Mouse (Mus musculus): ENCODE measurements around the gene Neurod4. TPM values are rescaled to one million over a fixed set of nuclear protein-coding genes. Genes with fewer than 3 reads are reported as not detected.
"Not testable (repeated sequence)": the region's sequence is repeated elsewhere in the genome, so short reads cannot be mapped to it uniquely, and the experiment has no call there.

The Neurod4 gene
- 1 to 10 TPM in 1 of 2 experiments, under 1 TPM in 1; 0.33 to 1.7 TPM for total RNA-seq (2021)
- long read RNA-seq, experiment 1, partial matches to known transcripts, result 0 of 1 reads
- long read RNA-seq, experiment 1, other reads (novel, unspliced or antisense), result 0 of 1 reads
- long read RNA-seq, experiment 2, result 0 reads

DNA sequence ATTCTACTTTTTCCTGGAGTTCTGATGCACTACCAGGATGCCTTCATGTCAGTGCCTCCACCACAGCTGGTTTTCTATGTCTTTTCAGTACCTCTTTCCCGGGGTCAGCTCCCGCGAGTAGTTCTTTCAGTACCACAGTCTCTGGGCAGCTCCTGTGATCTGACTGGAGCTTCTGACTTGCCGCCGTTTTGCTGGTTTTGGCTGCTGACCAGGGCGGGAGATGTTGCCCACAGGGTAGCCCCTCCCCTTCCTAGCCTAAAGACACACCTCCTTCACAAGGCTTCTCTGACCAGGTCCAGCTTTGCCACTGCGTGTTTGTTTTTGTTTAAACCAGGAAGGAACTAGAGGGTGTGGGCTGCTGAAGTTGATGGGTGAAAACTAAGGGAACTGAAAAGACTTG, at the start of gene Neurod4:
Neurod4 (minus strand) TSS at position 175 of the 400 bp plus-strand sequence.
- no peak for DNase-seq (ENCODE audit: low spot score in 2 of 2)

DNA sequence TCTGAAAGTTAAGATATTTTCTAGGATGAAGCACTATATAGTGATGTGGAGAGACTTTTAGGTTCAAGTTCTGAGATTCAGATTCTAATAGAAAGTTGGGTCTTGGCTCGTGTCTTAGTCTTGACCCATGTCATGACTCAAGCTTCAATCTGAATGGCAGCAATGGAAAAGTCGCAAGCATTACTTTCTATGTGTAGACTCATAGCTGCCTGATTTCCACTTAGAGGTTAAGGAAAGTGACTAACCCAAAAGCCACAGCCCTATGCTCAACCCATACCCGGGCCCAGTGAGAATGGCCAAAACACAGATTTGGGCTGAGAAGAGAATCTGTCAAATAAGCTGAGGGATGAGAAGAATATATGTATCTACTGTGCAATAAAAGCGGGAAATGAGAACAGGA, 44.2 kb upstream of the Neurod4 start:
- no peak for DNase-seq (ENCODE audit: low spot score in 2 of 2)

DNA sequence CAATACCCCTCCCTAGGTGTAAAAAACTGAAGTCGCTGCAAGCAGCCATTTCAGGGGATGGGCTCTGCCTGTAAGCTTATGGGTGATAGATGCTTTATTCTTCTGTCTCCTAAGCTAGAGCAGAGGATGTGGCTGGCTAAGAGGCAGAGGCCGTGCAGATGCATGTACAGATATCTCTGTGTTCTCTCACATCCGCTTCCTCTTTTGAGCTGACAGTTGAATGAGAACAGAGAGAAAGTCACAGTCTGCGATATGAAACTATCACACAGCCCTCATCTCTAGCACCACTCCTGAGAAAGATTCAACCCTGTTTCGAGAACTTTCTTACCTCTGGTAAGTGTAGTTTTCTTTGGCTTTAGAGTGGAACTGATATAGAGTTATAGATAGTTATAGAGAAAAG, 42.6 kb upstream of the Neurod4 start, which contains the start of gene Tespa1:
Tespa1 (plus strand) TSS at position 234 of the 400 bp plus-strand sequence.
- DNase-seq (ENCODE audit: low spot score in 2 of 2), result no peak

DNA sequence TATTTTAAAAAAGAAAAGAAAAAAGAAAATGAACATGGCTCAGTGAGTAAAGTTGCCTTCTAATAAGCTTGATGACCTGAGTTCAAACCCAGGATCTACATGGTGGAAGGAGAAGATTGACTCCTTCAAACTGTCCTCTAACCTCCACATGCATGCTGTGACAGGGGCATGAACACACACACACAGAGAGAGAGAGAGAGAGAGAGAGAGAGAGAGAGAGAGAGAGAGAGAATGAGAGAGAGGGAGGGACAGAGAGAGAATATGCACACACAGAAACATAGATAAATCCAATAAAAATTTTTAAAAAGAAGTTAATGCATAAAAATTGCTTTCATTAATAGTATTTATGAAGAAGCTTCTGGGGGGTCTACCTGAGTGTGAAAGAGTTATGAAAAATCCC, 42.0 kb upstream of the Neurod4 start:
- no peak for DNase-seq (ENCODE audit: low spot score in 2 of 2)

DNA sequence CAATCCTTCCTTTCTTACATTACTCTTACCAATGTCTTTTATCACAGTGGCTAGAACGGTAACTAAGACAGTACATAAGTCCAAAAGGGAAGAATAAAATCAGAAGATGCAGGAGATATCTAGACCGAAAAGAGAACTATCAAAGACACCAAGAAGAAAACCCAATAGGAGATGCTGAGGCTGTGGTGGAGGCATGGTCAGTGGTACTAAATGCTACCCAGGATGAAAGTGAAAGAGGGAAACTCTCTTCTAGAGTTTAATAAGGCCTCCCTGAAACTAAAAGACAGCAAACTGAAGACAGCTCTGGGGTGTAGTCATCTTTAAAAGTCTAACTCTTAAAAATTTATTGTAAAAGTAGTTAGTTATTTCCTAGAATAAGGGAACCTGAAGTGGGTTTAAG, 40.7 kb upstream of the Neurod4 start:
- DNase-seq (ENCODE audit: low spot score in 2 of 2), result no peak

DNA sequence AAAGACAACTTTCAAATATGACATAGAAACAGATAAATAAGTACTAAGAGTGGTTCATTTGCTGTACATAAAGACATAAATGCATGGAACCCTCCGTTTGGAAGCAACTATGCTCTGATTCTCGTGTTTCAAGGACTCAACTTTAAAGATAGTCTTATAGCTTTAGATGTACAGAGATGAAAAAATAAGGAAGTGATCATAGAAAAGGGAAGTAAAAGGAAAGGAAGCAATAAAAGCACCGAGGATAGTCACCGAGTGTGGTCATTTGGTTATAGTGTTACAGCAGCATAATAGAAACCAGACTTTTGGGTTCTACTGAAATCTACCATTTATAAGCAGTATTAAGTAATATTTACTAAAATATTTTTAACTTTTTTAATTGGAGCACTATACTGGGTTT, 38.7 kb upstream of the Neurod4 start:
- no peak for DNase-seq (ENCODE audit: low spot score in 2 of 2)

DNA sequence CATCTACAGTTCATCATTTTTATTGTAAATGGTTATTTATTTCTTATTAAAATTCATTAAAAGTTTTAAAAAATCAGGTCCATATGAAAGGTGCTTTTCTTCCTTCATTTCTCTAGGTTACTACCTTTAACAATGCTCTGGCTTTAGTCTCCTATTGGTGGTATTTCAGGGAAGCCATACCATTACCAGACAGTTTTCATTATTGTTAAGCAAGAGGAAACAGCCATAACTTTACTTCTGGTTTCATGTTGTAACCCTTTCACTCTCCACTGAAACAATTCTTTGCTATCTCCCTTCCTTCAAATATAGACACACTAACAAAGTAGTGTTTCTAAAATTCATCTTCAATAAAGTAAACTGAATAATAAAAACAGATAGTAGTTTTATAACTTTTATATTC, 35.8 kb upstream of the Neurod4 start:
- no peak for DNase-seq (ENCODE audit: low spot score in 2 of 2)

DNA sequence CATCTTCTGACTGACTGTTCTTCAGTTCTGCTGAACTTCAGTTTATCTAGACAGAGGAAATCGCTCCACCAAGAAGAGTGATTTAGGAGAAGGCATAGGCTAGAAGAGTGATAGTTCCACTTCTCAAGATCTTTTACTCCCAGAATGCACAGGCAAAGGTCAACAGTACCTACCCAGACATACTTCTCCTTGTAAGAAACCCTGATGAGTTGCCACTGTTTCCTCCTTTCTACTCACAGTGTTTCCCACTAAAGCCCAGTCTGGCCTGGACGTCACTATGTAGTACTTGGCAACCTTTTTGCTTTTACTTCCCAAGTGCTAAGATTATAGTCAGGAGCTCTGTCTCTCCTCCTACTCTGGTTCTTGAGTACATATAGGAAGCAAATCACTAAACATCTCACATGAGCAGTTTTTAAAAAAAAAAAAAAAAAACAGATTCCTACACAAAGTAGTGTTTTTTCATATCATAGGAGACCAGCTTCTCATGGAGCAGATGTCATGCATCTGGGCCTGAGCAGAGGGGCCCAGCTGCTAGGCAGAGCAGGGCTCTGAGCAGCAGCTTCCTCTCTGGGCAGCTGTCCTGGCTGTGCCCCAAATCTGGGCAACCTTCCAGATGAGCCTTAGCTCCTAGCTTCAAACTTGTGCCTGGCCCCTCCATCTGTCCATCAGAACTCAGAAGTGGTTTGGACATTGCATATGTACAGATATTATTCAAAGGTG, 34.2 kb upstream of the Neurod4 start:
- no peak for DNase-seq (ENCODE audit: low spot score in 2 of 2)

DNA sequence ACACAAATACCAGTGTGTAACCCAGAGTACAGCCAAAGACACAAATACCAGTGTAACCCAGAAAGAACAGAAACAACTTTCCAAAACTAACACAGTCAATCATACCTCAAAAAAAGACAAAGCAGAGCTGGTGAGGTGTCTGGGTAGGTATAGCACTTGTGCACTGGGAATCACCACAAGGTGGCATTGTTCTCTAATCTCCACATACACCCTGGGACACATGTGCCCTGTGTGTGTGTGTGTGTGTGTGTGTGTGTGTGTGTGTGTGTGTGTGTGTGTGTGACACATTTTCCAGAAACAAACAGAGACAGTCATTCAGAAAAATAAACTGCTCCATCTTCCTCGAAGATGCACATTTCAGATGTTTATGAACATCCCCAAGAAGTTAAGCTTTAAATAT, 33.5 kb upstream of the Neurod4 start:
- DNase-seq (ENCODE audit: low spot score in 2 of 2), result no peak

DNA sequence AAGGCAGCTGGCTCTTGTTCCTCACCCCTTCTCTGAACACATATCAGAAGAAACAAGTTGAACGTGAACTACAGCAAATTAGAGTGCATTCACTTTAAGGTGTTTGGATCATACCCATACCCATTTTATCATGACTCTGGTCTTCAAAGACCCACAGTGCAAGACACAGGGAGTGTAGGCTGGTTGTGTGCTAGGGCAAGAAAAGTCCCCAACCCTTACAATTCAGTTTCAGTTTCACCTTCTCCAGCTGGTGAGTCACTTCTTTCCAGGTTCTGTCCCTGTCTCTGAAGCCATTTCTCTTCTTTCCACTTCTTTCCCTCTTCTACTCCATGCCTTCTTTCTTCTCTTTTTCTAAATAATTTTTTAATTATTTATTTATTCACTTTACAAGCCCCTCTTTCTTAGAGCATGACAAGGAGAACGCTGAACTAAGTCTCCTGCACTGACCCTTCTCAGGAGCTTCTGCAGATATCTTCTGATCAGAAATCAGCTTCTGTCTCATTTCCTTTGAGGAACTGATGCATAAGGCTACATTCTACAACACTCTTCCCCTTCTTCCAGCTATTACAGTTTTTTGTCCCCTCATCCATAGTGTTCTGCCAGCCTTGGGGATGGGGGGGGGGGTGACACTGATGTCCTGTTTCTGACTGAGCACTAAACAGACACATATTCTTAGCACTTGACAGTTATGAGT, 31.6 kb upstream of the Neurod4 start:
- DNase-seq (ENCODE audit: low spot score in 2 of 2), result no peak

DNA sequence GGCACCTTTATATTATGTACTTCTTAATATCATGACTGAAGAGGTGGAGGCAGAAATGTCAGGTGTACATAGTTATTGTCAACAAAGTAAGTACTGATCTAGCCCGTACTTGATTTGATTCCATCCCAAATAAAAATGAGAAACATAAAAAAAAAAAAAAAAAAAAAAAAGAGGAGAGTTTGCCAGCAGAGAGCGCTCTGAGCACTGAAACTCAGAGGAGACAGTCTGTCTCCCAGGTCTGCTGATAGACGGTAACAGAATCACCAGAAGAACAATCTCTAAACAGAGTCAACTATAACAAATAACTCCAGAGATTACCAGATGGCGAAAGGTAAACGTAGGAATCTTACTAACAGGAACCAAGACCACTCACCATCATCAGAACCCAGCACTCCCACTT, 24.1 kb upstream of the Neurod4 start:
- not testable (repeated sequence) for DNase-seq (ENCODE audit: low spot score in 2 of 2)

DNA sequence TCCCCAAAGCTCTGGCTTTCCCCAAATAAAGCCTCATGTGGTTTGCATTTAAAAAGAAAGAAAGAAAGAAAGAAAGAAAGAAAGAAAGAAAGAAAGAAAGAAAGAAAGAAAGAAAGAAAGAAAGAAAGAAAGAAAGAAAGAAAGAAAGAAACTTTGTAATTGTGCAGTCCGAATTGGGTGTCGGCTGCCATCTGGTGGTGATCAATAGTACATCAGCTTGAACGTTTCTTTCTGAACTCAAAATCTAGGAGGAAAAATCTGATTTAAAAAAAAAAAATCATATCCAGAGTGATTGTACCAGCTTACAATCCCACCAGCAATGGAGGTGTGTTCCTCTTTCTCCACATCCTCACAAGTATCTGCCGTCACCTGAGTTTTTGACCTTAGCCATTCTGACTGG, 18.7 kb upstream of the Neurod4 start:
- DNase-seq (ENCODE audit: low spot score in 2 of 2), result not testable (repeated sequence)

DNA sequence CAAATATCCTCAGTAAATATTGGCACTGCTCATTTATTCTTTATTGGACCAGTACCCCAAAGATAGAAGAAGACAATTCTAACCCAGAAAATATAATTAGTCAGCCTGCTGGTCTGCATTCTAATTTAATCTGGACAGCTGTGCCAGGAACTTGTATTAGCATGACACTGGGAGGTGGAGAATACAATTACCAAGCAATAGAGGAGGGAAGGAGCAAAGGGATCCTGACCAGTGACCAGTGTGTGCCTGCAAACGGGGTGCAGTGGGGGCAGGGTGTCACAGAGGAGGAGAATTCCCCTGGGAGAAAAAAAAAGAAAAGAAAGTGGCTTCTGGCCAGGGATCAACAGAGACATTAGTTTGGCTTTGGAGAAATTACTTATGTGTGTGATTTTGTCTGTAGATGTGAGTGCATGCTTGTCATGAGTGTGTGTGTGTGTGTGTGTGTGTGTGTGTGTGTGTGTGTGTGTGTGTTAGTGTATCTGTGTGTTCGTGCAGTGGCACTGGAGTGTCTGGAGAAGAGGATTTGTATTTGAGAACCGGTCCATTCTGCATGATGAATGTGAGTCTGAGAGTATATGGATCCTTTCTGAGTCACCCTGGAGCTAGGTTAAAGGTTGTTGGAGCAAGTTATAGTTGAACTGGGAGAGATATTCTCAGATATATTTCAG, 13.8 kb upstream of the Neurod4 start:
- no peak for DNase-seq (ENCODE audit: low spot score in 2 of 2)

DNA sequence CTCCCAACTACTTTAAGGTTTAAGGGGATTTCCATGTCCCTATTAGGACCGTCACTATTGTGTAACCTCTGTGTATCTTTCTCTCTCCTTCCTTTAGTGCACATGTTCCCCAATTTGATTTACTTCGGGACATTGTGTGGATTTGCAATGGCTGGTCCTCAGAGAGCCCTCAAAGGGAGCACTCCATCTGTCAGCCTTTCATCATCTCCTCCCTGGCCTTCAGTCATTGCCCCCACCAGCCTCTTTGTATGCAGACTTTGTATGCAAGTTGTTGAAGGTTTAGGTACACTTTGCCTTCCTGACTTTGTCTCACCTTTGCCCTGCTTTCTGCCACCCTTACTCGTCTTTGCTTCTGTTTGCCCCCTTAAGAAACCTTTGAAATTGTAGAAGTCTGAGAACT, 8.0 kb upstream of the Neurod4 start:
- no peak for DNase-seq (ENCODE audit: low spot score in 2 of 2)

DNA sequence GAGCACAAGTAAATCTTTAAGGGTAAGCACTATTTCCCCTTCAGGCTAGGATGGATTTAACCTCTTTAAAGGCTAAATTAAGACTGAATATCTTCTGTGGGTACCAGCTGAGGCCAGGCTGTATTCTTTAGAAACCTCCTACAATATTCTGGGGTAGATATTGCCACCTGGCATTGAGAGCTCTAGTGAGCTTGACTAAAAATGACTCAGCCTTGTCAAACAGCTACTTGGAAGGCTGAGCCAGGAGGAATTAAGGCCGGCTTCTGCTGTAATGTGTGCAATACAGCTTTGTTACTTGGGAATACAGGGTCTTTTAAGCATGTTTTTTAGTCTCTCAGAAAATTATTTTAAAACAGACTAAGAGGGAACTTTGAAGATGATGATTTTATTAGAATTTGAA, 7.2 kb upstream of the Neurod4 start:
- DNase-seq (ENCODE audit: low spot score in 2 of 2), result no peak

DNA sequence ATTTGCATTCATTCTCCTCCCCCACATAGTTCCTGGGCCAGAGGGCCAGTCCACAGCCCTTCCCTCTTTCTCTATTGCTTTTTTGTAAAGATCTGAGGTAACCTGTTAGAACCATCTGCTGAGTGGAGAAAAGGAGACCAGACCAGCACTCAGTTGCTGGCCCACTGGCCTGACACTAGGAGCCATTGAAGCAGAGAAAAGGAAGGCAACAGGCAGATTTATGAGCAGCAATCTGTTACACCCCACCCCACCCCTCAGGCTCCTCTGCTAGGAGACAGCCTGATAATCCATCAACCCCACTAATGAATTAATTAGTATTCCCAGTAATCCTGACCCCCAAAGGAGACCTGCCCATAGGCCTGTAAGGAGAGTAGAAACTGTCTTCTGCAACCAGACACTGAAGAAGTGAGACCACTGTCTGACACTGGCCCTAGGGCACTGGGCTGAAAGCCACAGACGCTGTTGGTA, 2.0 kb upstream of the Neurod4 start:
- no peak for DNase-seq (ENCODE audit: low spot score in 2 of 2)

DNA sequence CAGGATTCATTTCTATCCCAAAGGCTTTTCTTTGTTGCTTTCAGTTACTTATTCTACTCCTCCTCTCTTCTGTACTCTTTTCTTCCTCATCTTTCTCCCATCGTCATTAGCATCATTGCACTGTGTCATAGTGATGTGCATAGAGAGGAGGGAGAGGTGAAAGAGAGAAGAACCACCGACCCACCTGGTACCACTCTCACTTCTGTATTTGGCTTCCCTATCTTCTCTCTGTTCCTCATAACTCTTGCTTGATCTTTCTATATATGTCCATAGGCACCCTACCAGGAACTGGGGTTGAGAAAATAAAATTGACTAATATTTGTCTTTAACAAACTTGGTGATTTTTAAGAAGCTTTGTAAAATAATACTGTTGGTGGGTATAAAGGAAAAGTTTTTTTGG, 3.5 kb downstream of the Neurod4 start:
- no peak for DNase-seq (ENCODE audit: low spot score in 2 of 2)

DNA sequence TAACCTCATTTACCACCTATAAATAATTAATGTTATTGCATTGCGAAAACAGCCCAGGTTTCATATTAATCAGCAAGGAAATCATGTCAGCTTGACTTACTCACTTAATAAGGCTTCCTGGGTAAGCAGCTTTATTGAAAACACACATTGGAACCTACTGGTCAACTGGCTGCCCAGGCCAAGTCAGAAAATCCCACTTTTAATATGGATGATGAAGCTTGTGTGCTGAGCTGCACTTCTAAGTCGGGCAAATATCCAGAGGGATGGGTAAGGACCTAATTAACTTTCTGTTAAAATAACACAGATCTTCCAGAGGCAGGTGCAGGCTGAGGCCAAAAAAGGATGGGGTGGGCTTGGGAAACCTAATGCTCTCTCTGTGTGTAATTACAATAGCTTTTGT, 4.3 kb downstream of the Neurod4 start:
- no peak for DNase-seq (ENCODE audit: low spot score in 2 of 2)

DNA sequence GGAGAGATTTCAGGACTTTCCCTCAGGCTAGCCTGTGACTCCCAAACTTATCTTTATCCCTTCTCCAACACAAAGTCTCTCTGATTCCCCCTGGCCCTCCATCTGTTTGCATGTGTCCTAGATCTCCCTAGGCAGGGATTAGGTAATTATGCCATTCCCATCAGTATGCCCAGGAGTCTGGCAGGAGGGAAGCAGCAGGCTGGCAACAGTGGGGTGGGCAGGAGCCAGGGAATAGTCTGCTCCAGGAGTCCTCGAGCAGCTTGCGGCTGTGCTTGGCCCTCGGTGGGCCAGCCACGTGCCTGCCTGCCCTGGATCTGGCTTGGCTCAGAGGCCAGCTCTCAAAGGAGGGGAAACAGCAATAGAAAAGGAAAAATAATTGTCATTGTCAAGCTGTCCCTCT, 16.8 kb downstream of the Neurod4 start:
- no peak for DNase-seq (ENCODE audit: low spot score in 2 of 2)

DNA sequence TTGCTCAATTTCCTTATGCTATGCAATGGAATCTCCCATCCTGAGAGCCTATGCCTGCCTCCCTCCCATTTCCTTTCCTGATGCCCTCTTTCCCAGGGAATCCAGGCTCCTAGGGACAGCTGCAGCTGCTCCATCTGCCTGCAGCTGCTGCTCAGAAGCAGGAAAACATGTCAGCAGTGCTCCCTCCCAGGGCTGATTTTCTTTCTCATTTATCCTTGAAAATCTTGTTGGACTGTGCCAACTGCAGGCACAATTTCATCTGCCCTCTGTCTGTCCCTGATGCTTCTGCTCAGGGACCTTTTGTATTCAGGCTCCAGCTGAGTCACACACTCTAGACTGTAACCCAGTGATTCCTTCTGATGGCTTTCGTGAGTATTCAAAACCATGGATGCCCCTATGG, 20.6 kb downstream of the Neurod4 start:
- DNase-seq (ENCODE audit: low spot score in 2 of 2), result no peak

DNA sequence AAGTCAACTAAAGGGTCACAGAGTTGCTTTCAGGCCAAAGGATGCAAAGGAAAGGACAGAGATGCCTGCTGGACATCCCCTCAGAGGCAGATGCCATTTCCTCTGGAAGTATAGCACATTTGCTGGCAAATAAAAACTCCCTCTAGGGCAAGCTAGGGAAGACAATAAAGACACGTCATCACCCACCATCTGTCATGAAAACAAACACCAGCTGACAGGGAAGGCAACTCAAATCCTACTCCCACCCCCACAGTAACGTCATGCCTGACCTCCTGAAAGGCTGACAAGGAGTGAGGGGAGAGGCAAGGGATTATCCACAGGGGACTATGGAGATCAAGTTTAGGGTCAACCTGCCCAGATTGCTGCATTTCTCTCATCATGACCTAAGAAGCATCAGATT, 35.8 kb downstream of the Neurod4 start:
- no peak for DNase-seq (ENCODE audit: low spot score in 2 of 2)
